ENCODE assay signal across 23 mouse cellular contexts in genomic region chr13:44999211-44999610, GRCm38 (mm10).
"Had no signal": no experiment of that assay in that cellular context is flagged by ENCODE, and none has a peak within 500 bp of the region (broad histone marks: within the 10 kb centered on the region; RNA-seq: fewer than 3 reads in every experiment).

No protein-coding gene starts in this region.

- H3K9me3 ChIP-seq: limb, embryonic 10.5 days; limb, embryonic 13.5 days; liver, embryonic 12.5 days; liver, embryonic 15.5 days; lung, embryonic 15.5 days; megakaryocyte, embryonic 14.5 days; midbrain, embryonic 10.5 days; midbrain, embryonic 13.5 days; neural tube, embryonic 13.5 days; stomach, embryonic 15.5 days had no signal

- H3K27me3 ChIP-seq: limb, embryonic 13.5 days; liver, embryonic 12.5 days; lung, embryonic 15.5 days; megakaryocyte, embryonic 14.5 days; midbrain, embryonic 13.5 days; neural tube, embryonic 13.5 days; stomach, embryonic 15.5 days had no signal

- DNase-seq: kidney, postnatal 14 days; layer of hippocampus, adult 9-11 months; liver; lung, adult 18-20 months; lung, postnatal 10 days; lung, postnatal 36 days; retina, postnatal 1 day; right cerebral cortex, postnatal 25 days; spleen, adult 18-20 months; thymus, postnatal 25 days had no signal

- H3K4me3 ChIP-seq: layer of hippocampus, adult 2 months; limb, embryonic 10.5 days; limb, embryonic 13.5 days; liver, embryonic 12.5 days; liver, embryonic 15.5 days; lung, embryonic 15.5 days; midbrain, embryonic 10.5 days; midbrain, embryonic 13.5 days; myocyte; neural tube, embryonic 13.5 days; stomach, embryonic 15.5 days had no signal

- H3K9ac ChIP-seq: limb, embryonic 13.5 days; liver, embryonic 12.5 days; liver, embryonic 15.5 days; lung, embryonic 15.5 days; neural tube, embryonic 13.5 days; stomach, embryonic 15.5 days had no signal

- ATAC-seq: liver, embryonic 12.5 days; midbrain, embryonic 13.5 days; midbrain, embryonic 16.5 days had no signal

- H3K36me3 ChIP-seq: liver, embryonic 15.5 days; midbrain, embryonic 13.5 days; stomach, embryonic 15.5 days had no signal

- H3K4me2 ChIP-seq: liver, embryonic 12.5 days; liver, embryonic 15.5 days; lung, embryonic 15.5 days; midbrain, embryonic 13.5 days; stomach, embryonic 15.5 days had no signal

- H3K27ac ChIP-seq: layer of hippocampus, adult 2 months; limb, embryonic 10.5 days; limb, embryonic 13.5 days; liver, embryonic 12.5 days; liver, embryonic 15.5 days; lung, embryonic 15.5 days; midbrain, embryonic 10.5 days; midbrain, embryonic 13.5 days; neural tube, embryonic 13.5 days; stomach, embryonic 15.5 days had no signal
